Mouse (Mus musculus) WW6 (cell line): ENCODE results near the gene Psme2.
A peak's percentile ranks its signal among the peaks of the same experiment; 100 is the strongest.

Experiments
- DNase-seq: peaks from one replicate; pipeline ENCODE4 v3.0.0-alpha.2; 2013; ENCODE audit warnings: low read depth, low spot score

Psme2 gene

DNA sequence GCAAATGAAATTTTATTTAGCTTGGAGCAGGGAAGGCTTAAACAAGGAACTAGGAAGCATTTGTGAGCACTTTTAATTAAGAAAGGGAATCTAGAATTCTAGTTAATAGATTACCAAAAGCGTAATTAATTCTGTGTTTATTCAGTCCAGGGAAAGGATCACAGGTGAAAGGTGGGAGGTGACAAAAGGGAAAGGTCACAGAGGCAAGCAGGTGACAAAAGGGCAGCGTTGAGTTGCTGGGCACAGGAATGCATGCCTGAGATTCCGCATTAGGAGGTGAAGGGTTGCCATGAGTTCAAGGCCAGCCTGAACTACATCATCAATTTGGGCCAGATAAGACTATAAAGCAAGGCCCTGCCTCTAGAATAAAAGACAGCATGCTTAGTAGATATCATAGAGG is 23.4 kb downstream of the Psme2 start:
- DNase-seq, result no peak

DNA sequence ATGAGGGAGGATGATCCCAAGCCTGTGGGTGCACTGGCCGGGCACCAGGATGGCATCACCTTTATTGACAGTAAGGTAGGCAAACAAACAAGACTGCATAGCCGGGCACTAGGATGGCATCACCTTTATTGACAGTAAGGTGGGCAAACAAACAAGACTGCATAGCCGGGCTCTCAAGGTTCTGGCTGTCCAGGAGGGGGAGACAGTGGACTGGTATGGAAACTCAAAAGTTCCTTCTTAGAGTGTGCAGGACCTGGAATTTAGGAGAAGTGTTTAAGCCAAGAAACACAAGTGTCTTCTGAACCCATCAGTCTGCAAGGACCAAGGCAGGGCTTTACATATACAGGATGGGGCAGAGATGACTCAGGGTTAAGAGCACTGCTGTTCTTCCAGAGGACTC is 25.2 kb downstream of the Psme2 start:
- no peak for DNase-seq

DNA sequence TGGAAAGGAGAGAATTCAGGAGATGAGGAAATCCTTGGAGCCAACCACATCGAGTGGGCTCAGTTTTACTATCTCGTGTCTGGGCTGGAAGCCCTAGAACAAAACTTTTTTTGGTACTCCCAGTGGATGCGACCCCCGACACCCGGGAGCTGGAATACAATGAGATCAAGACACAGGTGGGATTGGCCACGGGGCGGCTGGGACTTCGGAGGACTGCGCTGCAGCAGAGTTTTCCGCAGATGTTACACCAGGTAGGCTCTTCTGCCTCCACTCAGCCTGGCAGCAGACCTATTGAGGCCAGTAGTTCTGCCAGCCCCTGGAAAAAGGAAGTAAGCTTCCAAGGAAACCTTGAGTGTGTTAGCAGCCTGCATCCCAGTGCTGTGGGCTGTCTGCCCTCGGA is 27.7 kb downstream of the Psme2 start:
- DNase-seq, result no peak

DNA sequence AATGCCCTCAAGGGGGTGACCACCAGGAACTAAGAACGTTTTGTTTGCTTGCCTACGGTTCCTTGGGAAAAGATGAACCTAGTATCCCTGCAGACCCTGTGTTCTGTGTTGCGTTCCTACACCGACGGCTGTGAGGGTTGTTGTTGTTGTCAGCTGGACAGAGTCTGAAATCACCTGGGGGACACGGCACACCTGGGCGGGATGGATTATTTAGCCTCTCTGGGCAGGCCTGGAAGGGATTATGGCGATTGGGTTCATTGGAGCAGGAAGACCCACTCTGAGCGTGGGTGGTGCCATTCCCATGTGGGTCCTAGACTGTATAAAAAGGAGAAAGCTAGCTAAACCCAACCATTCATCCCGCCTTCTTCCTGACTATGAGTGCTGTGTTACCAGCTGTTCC is 29.1 kb downstream of the Psme2 start:
- DNase-seq, result no peak

DNA sequence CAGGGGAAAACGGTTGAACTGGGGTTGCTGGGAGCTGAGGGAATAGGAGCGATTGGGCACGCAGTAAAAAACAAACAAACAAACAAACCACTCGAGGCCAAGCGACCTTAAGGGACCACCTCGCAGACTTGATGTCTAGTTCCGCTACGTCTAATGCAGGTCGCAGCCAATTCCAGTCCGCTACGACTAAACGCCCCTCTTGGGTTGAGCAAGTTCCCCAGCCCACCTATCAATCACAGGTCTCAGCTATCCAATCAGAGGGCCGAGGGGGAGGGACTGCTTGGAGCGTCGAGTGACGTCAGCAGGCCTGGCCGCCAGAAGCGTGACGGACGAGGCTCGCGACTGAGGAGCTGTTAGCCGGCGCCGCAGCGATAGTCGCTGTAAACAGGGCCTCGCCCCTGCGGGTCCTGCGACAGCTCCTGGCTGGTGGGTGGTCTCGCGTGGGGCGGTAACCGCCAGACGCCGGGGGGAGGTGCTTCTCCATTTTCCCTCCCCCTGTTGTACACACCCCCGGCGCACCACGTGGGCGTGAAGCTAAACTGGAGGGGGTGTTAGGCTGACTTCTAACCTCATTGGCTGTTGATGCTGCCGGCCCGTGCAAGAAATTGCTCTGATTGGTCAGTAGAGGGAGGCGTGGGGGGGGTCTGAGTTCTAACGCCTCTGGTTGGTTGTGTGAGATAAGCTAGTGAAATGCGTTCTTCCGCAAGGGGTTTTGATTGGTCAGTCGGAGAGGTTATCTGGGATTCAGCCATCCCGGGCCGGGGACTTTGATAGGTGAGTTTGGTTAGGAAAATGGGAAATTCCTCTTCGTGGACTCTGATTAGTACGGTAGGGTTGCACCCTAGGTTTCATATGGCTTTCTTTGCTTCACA is 30.5 kb downstream of the Psme2 start, which contains the start of gene A730061H03Rik:
TSS of gene A730061H03Rik (minus strand) at position 205 of the 872 bp plus-strand sequence.
- DNase-seq, result peak; percentile 98

DNA sequence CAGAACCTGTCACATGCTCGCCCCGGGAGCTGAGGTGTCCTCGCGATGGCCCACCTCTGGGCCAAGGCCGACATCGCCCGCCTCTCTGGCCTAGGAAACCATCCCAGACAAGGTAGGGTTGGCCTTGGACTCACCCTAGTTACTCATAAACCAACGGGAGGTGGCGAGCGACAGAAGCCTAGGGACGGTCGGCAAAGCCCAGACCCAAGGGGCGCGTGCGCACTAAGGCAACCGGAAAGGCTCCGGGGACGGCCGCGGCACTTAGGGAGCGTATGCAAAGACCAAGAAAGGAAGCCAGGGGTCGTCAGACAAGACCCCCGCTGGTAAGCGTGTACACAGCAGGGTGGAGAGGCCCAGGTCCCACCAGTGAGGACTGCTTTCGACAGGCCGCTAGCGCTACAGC is 31.1 kb downstream of the Psme2 start, which contains the start of gene Dcaf11:
TSS of gene Dcaf11 (plus strand) at position 208 of the 403 bp plus-strand sequence.
- peak; percentile 94 for DNase-seq

DNA sequence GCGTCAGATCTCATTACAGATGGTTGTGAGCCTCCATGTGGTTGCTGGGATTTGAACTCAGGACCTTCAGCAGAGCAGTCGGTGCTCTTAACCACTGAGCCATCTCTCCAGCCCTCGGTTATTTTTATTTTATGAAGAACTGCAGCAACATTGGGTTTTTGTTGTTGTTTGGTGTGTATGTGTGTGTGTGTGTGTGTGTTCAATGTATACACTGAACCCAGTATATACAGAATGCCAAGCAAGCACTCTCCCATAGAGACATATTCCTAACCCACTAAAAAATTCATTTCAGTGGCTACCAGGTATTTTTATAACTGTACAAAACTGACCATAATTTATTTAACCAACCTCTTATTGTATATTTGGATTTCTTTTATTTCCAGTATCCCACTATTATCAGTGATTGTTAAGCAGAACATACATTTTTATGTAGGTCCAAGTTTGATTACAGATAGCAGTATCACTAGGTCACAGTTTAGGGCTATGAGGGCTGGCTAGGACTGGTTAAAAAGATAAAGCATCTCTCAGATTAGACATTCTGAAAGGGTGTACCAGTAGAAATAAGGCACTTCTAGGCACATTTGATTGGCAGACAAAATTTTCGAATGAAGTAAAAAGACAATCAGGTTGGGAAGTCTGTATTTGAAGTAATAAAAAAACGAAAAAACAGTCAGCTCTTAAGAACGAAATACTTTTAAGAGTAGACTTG is 32.0 kb downstream of the Psme2 start:
- no peak for DNase-seq

DNA sequence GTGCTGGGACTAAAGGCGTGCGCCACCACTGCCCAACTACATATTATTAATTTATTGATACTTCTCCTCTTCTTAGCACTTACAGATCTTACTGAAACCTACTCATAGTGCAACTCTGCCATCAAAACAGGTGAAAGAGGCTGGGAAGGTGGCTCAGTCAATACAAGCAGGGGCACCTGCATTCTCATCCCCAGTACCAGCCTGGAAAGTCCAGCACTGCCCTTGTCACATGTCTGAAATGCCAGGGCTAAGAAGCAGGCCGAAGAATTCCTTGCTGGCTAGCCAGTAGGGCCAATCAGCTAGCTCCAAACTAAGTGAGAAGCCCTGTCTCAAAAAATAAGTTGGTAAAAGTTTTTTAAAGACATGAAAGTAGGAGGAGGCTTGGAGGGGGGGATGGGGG is 33.3 kb downstream of the Psme2 start:
- no peak for DNase-seq

DNA sequence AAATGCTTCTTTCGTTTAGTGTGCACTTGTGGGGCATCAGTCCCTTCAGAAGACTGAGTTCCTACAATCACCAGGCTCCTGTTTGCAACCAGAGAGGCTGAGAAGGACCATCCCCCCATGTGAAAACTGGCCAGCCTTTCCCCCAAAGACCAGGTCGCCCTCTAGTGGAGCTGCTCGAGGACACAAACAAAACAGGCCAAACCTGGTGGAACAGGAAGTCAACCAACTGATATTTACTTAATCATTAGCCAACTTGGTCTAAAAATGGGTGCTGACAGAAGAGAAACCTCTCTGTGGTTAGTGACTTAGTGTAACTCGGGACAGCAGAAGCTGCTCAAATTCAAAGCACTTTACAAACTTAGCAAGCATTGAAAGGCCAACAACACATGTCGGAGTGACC is 33.9 kb downstream of the Psme2 start:
- no peak for DNase-seq

DNA sequence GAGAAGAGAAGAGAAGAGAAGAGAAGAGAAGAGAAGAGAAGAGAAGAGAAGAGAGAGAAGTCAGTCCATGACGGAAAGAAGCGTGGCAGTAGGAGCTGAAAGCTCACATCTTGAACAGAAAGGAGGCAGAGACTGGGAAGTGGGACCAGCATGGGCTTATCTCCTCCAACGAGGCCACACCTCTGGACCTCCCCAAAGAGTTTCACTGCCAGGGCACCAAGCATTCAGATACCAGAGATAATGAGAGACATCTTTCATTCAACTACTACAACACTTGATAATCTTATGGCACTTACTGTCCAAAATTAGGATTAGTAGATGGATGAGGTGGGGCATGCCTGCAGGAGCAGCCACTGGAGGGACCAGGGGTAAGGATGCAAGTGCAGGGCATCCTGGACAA is 35.1 kb downstream of the Psme2 start:
- DNase-seq, result no peak

DNA sequence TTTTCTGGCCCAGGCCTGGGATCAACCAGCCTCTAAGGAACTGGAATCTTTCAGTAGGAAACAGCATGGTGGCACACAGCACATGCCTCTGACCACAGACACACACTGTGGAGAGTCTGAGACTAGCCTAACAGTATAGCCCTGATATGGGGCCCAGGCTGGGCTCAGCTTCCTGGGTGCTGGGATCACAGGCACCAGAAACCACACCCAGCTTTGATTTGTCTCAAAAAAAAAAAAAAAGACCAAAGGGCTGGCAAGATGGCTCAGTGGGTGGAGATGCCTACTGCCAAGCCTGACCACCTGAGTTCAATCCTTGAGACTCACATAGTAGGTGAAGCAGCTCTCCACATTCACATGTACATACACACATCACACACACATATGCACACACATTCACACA is 36.3 kb downstream of the Psme2 start:
- DNase-seq, result no peak

DNA sequence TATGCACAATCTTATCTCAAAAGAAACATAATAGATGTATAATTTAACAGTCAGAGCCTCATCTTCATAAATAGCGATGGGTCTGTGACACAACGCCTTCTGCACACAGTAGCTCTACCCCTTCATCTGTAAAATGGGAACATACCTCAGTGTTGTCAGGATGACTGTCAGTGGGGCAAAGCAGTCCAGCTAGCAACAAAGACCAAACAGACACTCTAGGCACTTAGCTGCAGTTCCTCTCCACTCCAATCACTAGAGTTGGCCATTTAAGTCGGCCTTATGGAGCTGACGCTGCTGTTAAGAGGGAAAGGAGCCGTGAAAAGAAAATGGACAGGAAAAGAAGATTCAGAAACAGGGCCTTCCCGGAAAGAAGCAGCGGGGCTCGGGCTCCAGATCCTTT is 39.1 kb downstream of the Psme2 start:
- DNase-seq, result no peak

DNA sequence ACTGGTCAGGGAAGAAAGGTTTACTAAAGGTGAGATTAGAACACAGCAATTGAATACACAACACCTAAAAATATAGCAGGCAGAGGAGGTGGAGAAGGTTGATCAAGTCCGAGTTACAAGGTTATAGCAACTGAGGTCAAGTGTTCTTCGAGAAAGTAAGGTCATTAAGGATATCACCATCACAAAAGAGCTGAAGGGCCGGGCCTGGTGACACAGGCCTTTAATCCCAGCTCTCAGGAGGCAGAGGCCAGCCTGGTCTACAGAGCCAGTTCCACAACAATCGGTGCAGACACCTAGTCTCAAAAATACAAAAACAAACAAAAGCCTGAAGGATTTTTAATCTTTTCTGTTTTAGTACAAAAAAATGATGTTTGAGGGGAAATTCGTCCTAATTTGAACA is 39.6 kb downstream of the Psme2 start:
- DNase-seq, result no peak

DNA sequence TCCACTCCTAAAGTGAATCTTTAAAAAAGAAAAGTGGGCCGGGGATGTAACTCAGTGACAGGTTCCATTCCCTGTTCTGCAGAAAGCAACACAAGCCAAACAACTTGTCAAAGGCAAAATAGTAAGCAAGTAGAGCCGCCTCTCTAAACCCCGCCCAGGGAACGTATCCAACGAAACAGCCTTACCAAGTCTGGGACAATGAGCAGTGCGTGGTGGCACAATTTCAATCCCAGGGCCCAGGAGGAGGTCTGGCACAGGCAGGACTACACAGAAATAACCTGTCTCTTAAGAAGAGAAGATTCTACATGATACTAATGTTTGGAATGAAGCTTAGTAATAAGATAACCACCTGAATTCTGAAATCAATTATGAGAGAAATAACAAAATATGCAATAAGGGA is 40.7 kb downstream of the Psme2 start:
- DNase-seq, result no peak

DNA sequence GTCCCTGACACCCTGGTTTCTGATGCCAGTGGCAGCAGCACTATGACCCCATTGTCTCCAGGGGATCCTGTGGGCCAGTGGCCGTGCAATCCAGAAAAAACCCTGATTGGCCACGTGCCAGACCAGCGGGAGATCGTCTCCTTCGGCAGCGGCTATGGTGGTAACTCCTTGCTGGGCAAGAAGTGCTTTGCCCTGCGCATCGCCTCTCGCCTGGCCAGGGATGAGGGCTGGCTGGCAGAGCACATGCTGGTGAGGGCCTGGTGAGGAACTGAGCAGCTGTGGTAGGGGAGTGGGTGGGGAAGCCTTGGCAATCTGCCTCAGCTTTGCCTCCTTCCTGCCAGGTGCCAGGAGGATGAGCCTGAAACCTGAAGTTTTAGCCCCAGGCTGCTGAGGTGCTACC is 46.6 kb downstream of the Psme2 start:
- DNase-seq, result no peak

DNA sequence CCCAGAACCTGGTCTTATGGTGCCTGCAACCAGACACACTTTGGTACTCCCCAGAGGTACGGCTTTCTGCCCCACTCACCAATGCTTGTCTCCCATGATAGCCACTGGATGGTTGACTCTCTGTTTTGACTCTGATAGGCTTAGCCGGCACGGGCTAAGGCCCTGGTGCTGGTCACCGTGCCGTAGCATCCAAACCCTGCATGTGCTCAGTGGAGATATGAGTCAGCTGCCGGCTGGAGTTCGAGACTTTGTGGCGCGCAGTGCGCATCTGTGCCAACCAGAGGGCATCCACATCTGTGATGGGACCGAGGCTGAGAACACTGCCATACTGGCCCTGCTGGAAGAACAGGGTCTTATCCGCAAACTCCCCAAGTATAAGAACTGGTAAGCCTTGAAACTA is 48.6 kb downstream of the Psme2 start:
- no peak for DNase-seq

DNA sequence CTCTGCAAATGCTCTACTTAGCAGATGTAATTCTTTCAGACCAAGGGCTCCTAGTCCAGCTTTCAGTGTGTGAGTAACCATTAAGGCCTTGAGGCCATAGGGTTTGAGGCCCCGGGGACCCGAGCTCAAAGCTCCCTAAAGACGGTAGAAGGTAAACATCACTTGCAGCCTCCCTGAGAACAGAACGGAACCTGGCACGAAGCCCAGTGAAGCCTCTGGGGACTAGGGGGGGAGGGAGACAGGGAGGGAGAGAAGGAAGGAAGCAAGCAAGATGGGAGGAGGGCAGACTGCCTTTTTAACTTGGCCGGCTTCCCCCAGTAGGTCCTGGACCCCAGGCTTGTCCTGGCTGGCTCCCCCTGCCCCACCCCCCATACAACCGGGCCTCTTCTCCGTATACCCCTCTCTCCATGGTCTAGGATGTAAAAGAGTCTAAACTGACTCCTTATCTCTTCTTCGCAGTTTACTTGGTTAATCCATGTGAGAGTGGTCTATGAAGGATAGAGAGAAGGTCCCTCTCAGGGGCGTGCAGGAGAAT is 50.1 kb downstream of the Psme2 start:
- DNase-seq, result no peak

DNA sequence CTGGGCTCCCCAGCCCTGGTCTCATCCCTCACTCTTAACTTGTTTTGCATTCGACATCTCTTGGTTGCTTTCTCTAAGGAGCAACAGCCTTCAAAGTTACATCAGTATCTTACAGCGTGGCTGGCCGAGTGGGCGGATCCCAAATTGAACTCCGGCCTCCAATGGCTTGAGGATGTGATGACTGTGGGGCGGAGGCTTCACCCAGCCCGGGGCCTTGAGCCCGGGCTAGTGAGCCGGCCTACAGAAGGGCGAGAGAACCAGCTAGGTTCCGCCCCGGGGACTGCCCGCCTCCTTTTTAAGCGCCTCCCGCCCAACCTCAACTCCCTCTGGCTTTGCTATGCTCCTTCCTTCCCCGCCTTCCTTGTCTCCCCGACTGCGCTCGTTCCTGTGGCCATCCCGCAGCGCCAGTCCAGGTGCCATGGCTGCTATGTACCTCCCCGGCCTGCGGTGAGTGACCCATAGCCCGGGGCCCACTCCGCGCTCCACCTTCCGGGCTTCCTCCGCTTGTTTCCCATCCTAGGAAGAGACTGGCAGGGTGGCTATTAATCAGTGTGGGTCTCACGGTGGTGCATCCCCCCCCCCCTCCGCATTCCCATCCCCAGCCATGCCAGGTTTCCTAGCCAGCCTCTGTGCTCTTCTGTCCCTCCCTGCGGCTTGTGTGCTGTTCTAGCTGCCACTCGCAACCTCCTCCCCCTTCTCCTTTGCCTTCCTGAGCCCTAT is 50.7 kb downstream of the Psme2 start, which contains the start of gene Pck2:
TSS of gene Pck2 (plus strand) at position 200 of the 720 bp plus-strand sequence.
- peak; percentile 67 for DNase-seq
